Mouse (Mus musculus): ENCODE results near the gene Zfp523.

DNA sequence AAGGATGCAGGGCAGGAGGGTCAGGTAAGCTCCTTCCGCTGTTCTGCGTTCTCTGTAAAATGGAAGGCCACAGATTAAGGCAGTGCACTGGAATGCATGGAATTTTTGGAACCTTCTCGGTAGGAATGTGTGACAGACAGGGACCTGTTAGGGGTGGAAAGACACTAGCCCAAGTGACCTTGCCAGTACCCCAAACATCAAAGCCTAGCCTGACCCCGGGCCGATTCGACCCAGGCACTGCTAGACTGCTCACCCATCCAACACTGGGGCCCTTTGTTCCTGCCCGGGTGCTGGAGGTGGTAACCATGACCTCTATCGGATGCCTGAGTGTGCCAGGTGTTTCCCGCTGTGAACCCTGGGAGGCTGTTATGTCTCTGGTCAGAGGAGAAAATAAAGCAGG lies 38.2 kb upstream of the Zfp523 start:
- no peak for TF ChIP-seq CTCF (IDR thresholded peaks at IDR 0.05; ENCODE audit: low read depth)
- TF ChIP-seq EP300 (IDR thresholded peaks at IDR 0.05; ENCODE audit: low read depth), result no peak

Data from liver, embryonic 14.5 days (tissue).